Mouse (Mus musculus) gastrocnemius, postnatal 10 days (tissue): ENCODE measurements around the gene Wsb2. TPM values are rescaled to one million over a fixed set of nuclear protein-coding genes. Genes with fewer than 3 reads are reported as not detected.
A peak's percentile ranks its signal among the peaks of the same experiment; 100 is the strongest.
"Not testable (repeated sequence)": the region's sequence is repeated elsewhere in the genome, so short reads cannot be mapped to it uniquely, and the experiment has no call there.

Experiments
- DNase-seq: peaks from one replicate; pipeline ENCODE4 v3.0.0; 2021; ENCODE audit warnings: mixed read lengths
- total RNA-seq, 2 experiments: library from RNA; stranded (reverse); gene quantifications; 2 replicates each; pipeline ENCODE4 v1.2.3; 2021

The Wsb2 gene
- total RNA-seq, 2 experiments from 2014 or later, result 80.3 to 83.1 TPM

DNA sequence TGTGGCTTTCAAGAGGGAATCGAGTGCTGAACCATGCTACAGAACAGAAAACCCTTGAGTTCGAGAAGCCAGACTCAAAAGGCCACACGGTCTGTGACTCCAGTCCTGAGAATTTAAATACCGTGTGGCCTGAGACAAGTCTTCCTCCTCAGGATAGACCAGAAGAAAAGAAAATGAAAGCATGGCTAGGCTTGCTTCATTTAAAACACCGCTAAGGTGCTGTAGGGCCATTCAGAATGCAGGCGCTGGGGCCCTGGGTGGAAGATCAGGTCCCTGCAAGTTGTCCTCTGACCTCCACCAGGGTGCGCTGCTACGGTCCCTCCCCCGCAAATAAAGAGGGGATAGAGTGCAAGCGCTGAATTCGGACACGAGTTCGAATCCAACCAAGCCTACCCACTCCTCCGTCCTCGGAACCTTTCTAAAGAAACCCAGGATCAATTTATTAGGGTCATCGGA is 31.2 kb downstream of the Wsb2 start:
- peak; percentile 53 for DNase-seq

DNA sequence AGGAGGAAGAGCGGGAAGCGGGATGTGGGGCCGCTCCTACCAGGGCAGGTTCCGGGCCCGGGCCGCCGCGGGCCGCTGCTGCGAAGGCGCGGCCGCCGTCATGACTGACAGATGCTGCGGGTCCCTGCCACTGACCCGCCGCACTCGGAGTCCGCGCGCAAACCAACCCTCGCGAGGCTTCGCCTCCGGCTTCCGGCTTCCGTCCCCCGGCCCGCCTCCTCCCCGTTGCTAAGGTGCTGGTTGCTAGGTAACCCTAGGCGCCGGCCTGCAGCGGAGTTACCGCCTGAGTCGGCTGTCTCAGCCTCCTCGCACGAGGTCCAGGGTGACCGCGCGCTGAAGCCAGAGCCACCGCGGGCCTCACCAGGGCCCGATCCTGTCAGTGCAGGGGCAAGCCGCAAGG is 31.8 kb downstream of the Wsb2 start, which contains the start of gene Rfc5:
Gene Rfc5, minus strand, starts transcription at position 171 of the 400 bp plus-strand sequence.
- DNase-seq, result peak; percentile 96

DNA sequence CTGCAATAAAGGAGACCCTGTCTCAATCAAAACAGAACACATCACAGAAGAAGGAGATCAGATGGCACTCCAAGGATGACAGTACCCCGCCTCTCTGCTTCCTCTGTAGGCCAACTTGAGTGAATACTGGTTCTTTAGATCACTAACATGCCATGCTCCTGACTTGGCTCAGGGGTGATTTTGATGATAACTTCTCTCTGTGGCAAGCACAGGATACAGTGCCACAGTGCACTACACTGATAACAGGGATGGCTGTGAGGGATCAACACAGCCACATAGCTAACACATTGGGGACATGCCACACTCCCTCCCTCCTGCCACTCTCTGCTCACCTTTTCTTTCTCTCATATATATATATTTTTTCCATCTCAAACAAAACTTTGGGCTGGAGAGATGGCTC is 33.8 kb downstream of the Wsb2 start:
- DNase-seq, result no peak

DNA sequence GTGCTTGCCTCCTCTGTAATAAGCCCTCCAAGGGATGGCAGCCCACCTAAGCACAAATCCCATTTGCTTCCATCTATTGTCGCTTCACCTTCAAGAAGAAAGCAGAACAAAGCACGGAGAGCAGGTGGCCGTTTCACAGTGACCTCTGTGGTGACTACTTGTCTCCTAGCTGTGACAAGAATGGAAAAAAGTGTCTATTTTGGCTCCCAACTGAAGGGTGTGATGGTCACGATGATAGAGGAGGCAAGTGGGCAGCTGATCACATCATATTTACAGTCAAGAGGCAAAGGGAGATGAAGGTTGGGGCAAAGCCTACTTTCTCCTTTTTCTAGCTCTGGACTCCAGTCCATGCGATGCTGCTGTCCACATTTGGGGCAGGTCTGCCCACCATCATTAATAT is 38.7 kb downstream of the Wsb2 start:
- no peak for DNase-seq

DNA sequence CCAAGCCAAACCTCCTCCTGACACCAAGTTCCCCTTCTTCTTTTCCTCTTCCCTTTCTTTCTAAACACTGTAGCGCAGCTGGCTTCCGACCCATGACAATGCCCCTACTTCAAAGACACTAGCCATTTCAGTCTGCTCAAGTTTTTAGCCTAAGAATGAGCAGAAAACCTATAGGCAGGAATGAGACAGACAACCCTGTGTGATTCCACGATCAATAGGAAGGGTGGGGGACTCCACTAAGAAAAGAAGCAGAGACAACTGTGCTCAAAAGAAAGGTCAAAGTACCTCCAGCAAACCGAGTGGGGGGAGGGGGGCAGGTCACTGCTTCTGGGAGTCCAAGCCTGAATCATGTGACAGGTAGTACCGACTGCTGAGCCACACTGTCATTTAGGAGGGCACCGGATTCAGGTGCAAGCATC is 39.5 kb downstream of the Wsb2 start:
- DNase-seq, result no peak

DNA sequence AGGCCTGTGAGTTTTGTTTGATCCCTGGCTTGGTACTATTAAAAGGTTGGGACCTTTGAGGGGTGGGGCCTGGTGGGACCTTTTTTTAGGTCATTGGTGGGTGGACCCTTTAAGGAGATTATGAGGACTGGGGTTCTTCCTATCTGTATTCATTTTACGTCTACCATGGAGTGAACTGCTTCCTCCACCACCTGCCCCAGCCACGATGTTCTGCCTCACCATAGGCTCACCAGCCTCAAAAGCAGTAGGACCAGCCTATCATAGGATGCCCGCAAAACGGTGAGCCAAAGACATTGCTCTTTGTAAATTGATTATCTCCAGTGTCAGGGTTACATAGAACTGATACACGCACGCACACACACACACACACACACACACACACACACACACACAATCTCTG is 40.3 kb downstream of the Wsb2 start:
- no peak for DNase-seq

DNA sequence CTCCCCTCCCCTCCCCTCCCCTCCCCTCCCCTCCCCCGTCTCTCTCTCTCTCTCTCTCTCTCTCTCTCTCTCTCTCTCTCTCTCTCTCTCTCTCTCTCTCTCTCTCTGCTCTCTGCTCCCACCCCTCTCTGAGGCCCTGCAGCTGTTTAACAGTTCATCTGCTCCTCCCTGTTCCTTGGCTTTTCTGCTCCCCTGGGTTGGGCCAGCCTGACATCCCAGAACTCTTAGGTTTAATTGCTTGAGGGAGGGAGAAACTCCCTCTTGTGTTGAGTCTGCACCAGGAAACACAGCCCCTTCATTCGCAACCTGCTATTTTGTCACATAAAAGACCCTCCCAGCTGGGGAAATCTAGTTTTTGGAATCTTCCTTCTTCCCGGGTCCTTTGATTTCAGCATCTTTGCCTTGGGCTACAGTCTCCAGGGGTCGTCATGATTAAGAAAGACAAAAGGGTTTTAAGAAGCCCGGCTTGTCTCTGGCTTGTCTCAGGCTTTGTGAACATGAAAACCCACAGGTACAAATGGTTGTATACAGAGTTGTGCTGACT is 41.0 kb downstream of the Wsb2 start:
- no peak for DNase-seq

DNA sequence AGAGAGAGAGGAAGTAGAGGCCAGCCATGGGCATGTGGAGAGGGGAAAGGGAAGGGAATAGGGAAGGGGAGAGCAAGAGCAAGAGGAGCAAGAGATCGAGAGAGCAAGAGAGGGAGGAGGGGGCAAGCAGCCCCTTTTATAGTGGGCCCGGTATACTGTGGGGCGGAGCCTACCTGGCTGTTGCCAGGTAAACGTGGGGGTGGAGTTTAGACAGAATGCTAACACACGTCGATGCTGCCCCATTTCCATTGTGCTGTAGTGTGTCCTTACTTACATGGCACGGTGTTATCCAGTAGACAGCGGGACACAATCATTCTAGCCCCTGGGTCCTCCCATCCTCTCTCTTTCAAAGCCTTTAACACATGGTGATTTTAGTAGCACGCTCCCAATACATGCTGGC is 42.2 kb downstream of the Wsb2 start:
- no peak for DNase-seq

DNA sequence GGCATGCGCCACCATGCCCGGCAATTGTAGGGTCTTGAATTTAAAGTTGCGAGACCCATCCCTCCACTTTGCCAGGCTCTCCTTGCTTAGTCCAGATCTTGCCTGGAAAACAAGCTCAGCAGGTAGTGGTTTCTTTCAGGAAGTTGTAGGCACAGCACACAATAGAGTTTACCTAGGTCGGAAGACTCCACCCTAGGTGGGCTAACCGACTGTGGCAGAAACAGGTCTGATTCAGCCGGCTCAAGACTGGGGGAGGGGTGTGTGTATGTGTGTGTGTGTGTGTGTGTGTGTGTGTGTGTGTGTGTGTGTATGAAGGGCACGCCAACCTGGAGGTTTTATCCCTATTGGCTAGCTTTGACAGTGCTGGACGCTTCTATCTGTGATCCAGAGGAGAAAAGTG is 46.5 kb downstream of the Wsb2 start:
- no peak for DNase-seq

DNA sequence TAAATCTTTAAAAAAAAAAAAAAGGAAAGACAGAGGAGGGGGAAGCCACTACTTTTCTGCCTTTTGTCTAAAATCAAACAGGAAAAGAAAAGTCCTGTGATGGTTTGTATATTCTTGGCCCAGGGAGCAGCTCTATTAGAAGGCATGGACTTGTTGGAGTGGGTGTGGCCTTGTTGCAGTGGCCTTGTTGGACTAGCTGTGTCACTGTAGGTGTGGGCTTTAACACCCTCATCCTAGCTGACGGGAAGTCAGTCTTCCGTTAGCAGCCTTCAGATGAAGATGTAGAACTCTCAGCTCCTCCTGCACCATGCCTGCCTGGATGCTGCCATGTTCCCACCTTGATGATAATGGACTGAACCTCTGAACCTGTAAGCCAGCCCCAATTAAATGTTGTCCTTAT is 47.6 kb downstream of the Wsb2 start:
- not testable (repeated sequence) for DNase-seq

DNA sequence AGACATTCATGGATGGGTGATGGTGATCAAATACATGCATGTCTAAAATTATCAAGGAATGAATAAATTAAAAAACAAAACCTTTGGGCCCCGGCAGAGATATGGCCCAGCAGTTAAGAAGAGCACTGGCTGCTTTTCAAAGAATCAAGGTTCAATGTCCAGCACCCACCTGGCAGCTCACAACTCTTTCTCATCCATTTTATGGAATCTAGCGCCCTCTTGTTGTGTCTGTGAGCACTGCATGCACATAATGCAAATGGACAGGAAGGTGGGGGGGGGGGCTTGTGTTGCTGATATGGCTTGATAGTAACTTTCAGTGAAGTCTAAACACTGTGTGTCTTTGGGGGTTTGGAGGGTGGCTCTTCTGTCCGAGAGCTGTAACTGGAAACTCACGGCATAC is 51.1 kb downstream of the Wsb2 start:
- DNase-seq, result peak; percentile 26

DNA sequence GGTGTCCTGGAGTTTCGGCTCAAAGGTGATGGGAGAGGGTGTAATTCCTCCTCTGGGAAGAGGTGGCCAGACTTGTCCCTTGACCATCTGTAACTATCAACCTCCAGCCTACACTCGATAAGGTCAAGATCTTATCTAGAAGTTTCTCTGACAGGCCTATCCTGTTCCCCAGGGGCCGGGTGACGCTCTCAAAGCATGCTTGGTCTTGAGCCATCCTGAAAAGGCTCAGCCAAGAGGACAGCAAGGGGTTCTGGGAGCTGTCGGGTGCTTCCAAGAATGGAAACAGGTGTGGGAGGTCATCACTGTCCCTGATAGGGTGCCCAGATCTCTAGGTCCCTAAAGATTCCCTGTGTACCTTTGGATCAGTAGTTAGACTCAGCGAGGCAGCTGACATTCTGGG is 52.3 kb downstream of the Wsb2 start:
- no peak for DNase-seq

DNA sequence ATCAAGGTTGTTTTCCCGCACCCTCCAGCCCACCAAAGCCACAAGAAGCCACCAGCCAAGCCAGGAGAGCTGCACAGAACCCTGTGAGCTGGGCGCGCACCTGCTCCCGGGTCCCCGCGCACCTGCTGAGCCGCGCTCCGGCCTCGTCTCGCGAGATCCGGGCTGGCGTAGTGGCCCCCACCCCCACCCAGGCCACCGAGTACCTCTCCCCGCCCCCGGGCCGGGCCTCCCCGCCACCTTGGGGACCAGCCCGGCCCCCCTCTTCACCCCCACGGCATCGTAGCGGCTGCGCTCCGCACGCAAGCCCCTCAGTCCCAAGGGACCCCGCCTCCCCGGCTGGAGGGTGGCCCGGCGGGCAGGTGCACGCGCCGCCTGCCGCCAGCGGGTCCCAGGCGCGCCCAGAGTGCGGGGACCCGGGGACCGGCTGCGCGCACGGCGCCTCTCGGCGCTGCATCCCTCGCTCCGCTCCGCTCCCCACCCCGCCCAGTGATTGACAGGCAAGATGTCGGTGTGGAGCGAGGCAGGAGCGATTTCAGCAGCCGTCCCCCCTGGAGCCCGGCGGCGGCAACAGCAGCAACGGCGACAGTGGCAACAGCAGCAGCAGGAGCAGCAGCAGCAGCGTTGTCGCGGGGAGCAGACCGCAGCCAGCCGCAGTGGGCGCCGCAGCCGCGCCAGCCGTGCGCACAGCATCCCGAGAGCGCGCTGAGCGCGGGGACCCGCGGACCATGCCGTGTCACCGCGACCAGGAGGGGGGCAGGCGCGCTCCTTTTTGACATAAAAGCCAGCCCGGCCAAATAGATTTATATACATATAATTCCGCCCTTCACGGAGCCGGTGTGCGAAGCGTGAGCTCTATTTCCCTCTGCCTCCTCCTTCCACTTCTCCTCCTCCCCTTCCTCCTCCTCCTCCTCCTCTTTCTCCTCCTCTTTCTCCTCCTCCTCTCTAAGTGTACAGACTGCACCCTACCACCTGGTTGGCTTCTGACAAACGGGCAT is 56.7 kb downstream of the Wsb2 start, which contains the start of gene Ksr2:
Gene Ksr2, plus strand, starts transcription at position 494 of the 995 bp plus-strand sequence.
- DNase-seq, result peak; percentile 18

DNA sequence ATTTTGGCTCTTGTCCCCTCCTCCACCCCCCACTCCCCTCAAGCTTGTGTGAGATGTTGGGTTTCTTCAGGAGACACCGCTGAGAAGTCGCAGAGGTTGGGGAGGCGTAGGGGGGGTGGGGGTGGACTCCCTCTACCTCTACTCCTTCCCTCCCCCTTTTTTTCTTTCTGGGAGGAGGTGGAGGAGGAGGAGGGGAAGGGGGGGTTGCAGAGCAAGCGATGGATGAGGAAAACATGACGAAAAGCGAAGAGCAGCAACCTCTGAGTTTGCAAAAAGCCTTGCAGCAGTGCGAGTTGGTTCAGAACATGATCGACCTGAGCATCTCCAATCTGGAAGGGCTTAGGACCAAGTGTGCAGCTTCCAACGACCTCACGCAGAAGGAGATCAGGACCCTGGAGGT is 57.5 kb downstream of the Wsb2 start:
- DNase-seq, result no peak

DNA sequence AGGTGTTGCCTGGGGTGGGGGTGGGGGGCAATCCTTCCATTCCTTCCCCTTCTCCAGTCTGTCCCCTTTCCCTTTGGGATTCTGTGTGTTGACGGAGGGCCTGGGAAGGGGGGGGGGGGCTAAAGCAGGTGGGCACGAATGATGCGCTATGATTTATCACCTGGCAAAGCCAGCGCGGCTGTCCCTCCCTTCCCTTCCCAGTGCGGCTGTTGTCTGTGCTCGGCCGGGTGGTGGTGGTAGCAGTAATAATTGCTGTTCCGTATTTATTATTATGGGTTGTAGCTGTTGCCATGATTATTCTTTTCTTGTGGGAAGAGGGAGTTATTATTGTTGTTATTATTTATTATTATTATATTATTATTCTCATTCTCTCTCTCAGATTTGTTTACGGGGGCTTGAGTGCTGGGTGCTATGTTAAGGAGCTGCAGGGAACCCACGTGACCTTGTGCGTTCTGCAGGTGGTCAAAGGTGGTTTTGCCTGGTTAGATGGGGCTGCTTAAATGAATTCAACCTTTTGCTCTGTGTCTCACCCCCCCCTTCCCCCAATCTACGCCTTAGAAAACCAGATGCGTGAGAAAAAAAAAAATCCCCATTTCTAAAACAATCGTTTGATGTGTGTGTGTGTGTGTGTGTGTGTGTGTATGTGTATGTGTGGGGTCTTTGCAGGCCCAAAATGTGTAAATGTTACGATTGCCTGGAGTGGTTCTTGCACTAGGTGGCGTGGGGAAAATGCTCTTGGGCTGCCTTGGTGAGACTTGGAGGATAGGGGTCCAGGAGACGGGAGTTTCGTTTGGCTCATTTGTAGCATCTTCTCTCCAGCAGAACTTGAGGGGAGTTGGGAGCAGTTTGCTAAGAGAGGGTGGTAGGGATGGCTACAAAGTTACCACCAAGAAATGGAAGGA is 58.2 kb downstream of the Wsb2 start:
- DNase-seq, result no peak

DNA sequence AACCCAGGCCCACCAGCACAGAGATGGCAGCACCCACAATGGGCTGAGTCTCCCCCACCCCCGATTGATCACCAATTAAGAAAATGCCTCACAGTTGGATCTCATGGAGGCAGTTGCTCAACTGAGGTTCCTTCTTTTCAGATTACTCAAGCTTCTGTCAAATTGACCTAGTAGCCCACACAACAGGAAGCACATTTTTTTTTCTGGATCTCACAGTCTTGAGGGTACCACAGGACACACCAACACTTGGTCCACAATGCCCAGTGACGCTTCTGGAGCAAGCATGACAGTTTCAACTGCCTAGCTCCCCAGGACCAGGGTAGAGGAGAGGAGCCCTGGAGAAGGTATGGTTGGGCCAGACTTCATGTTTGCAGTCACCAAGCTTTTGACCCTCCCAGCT is 60.3 kb downstream of the Wsb2 start:
- no peak for DNase-seq

Other genes with a start within 250 kb of the Wsb2 start
- 10 to 100 TPM; 49.3 to 53.5 TPM for gene Suds3, start 241.2 kb upstream of the Wsb2 start, total RNA-seq
- 10 to 100 TPM in 1 of 2 experiments, 1 to 10 TPM in 1; 6.1 to 11.1 TPM for gene Taok3, start 237.2 kb upstream of the Wsb2 start, total RNA-seq
- gene Pebp1, start 69.7 kb upstream of the Wsb2 start, total RNA-seq, result 100 to 1,000 TPM; 307 to 317 TPM
- 10 to 100 TPM in 1 of 2 experiments, 1 to 10 TPM in 1; 8.6 to 11.9 TPM for gene Vsig10, start 38.2 kb upstream of the Wsb2 start, total RNA-seq
- gene Rfc5, start 31.7 kb downstream of the Wsb2 start, total RNA-seq, result 1 to 10 TPM; 7.5 to 8.5 TPM
- gene Ksr2, start 56.7 kb downstream of the Wsb2 start, total RNA-seq, result under 1 TPM; 0.16 to 0.27 TPM